Mouse (Mus musculus) lung, postnatal 0 days (tissue): ENCODE data around the gene Mettl6. TPM values are rescaled to one million over a fixed set of nuclear protein-coding genes. Genes with fewer than 3 reads are reported as not detected.
A peak's percentile ranks its signal among the peaks of the same experiment; 100 is the strongest.

Source experiments
- ATAC-seq: fragments of 200-750 bp; cut with Nextera tagmentation; 2 replicates; pipeline ENCODE4 v1.8.0; 2017; ENCODE audit warnings: moderate library complexity
- DNase-seq: peaks from one replicate; pipeline ENCODE4 v3.0.0-alpha.2; 2016; ENCODE audit warnings: low spot score
- H3K27ac ChIP-seq: fragments of 300-500 bp; sonication (generic); 2 replicates; pipeline ENCODE4 v1.5.1; 2014; ENCODE audit warnings: antibody characterized with exemption, mild to moderate bottlenecking, low read length, mixed read lengths
- H3K27me3 ChIP-seq: fragments of 300-500 bp; sonication (generic); replicated peaks from 2 replicates; pipeline ENCODE4 v1.6.1; 2014; ENCODE audit warnings: low read length, mixed read lengths; ENCODE audit not compliant: insufficient read depth
- H3K36me3 ChIP-seq: fragments of 300-500 bp; sonication (generic); 2 replicates; pipeline ENCODE4 v1.6.1; 2014; ENCODE audit warnings: low read length, mixed read lengths; ENCODE audit not compliant: insufficient read depth
- H3K4me1 ChIP-seq: fragments of 300-500 bp; sonication (generic); 2 replicates; pipeline ENCODE4 v1.6.1; 2014; ENCODE audit warnings: antibody characterized with exemption, low read depth, low read length, mixed read lengths; ENCODE audit not compliant: insufficient read depth
- H3K4me2 ChIP-seq: fragments of 300-500 bp; sonication (generic); replicated peaks from 2 replicates; pipeline ENCODE4 v1.6.1; 2014; ENCODE audit warnings: low read depth, mild to moderate bottlenecking, low read length, moderate library complexity, mixed read lengths
- H3K4me3 ChIP-seq: fragments of 300-500 bp; sonication (generic); 2 replicates; pipeline ENCODE4 v1.5.1; 2014; ENCODE audit warnings: low read depth, low read length
- H3K9ac ChIP-seq: fragments of 300-500 bp; sonication (generic); replicated peaks from 2 replicates; pipeline ENCODE4 v1.6.1; 2014; ENCODE audit warnings: low read depth, mild to moderate bottlenecking
- H3K9me3 ChIP-seq: fragments of 300-500 bp; sonication (generic); 2 replicates; pipeline ENCODE4 v1.6.1; 2016; ENCODE audit warnings: low read length, mixed read lengths
- CTCF ChIP-seq: IDR thresholded peaks from 2 replicates; pipeline ENCODE4 v1.5.1; 2016; ENCODE audit warnings: antibody characterized with exemption, mild to moderate bottlenecking
- EP300 ChIP-seq: IDR thresholded peaks from 2 replicates; pipeline ENCODE4 v1.6.1; 2016; ENCODE audit warnings: antibody characterized with exemption, mild to moderate bottlenecking, control low read depth
- WGBS: fragments of 180-500 bp; shearing (Covaris S2); extraction: QIAGEN DNeasy Blood & Tissue Kit; methylation state at CpG from one replicate; pipeline ENCODE4 v1.1.7; 2014; 5-methylcytosine and 5-hydroxymethylcytosine counted together
- polyA plus RNA-seq: library from polyadenylated mRNA; unstranded; fragments of >200 nt; fragmentation: Nextera tagmentation; extraction: Ambion mirVana; gene quantifications from 2 replicates; pipeline ENCODE4 v1.2.1, GENCODE M21; 2015

Mettl6 gene
- polyA plus RNA-seq, 1 experiment from 2014 or later: 49.1 TPM

DNA sequence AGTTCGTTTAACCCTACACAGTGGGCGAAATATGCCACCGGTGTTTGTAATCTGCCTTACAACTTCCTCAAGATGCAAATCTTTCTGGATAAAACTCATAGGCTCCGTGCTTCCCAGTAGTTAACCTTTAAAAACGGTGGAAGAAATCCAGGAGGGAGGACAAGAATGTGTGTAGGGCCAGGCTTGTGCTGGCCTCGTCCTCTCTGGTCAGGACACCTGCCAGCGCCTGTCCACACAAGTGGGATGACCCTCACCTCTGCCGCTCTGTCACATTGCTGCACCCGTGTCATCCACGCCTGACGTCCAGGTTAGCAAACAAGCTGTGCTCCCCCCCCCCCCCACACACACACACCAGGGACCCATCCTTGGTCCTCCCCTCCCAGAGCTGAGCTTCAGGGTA, 55.6 kb downstream of the Mettl6 start:
- Histone ChIP-seq H3K27ac (no peak overlapping the region), H3K27me3 (peaks cover 5% of the 10 kb centered on the region; the same call in 1 of the 2 replicates), H3K9ac (no peak overlapping the region), H3K4me1 (0 out of 2 replicates have a peak, but pooled peaks cover 2% of the 10 kb centered on the region), H3K4me2 (no peak overlapping the region), H3K4me3 (no peak overlapping the region), H3K9me3 (no peaks in the 10 kb centered on the region), H3K36me3 (no peaks in the 10 kb centered on the region)
- 60% methylated on average over 11 of the region's 11 CpGs for WGBS
- no peak for TF ChIP-seq EP300
- TF ChIP-seq CTCF: no peak
- ATAC-seq: no peak
- no peak for DNase-seq

DNA sequence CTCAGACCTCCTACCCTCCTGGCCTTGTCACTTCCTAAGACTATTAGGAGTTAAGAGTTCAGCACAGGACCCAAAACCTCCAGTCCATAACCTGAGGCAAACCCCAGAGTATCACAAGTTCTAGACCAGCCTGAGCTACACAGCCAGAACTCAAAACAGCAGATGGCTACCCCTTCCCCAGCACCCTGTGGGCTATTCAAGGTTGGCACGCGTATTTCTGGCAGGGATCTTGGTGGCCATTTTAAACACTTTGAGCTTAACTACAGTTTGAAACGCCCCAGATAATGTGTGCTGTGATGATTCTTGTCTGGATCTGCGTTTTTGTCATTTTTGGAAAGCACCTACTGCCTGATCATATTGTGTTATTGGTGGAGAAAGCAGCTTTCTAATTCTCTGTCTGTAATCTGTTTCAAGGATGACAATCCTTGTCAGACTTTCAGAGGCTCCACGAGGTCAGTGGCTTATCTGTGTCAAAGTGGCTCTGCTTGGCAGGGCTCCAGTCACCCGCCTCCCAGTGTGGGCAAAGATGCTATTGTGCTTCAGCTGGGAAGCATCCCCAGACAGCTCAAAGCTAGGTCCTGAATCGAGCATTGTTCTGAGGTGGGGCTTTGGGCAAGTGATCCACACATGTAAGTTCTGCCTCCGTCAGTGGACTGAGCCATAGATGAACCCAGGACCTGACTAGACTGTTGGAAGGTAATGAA, 56.9 kb downstream of the Mettl6 start:
- H3K9me3 ChIP-seq: no peaks in the 10 kb centered on the region
- no peak overlapping the region for H3K4me3 ChIP-seq
- ATAC-seq (no peak), DNase-seq (peak; percentile 23)
- H3K36me3 ChIP-seq: no peaks in the 10 kb centered on the region
- no peak overlapping the region; the same call in 1 of the 2 replicates for H3K27ac ChIP-seq
- no peak overlapping the region for H3K9ac ChIP-seq
- no peak overlapping the region for H3K4me2 ChIP-seq
- WGBS: 55% methylated on average over 8 of the region's 8 CpGs
- H3K4me1 ChIP-seq: 0 out of 2 replicates have a peak, but pooled peaks cover 5% of the 10 kb centered on the region
- H3K27me3 ChIP-seq: peaks cover 5% of the 10 kb centered on the region; the same call in 1 of the 2 replicates
- no peak for TF ChIP-seq EP300
- TF ChIP-seq CTCF: no peak

DNA sequence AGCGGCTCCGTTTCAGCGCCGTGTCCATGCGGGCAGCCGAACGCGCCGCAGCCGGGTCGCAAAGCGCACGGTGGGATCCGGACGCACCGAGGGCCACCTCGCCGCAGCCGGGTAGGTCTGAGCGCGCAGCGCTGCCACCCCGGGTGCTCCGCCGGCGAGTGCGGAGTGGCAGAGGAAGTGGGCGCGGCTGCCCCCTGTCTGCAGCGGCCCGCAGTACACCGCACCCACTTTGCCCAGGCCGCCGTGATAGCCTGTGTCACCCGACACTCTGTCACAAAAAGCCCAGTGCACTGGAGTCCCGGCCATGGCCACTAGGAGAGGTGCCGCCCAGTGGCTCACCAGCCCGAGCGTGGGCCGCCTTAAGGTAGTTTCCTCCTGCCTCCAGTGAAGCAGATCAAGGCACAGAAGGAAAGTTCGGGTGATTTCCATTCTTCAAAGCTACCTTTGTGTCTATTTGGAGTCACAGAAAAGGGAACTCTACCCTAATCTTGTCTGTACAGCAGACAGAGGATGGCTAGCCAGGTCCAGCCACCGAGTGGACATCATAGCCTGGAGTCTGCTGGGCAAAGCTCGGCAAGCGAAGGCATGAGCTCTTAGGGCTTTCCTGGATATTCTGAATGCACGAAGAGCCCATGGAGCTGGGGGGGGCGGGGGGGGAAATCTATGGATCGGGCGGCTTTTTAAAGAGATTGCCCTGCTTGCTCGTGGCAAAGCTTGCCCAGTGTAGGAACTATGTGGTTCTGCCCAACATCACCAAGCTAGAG, 58.7 kb downstream of the Mettl6 start, which contains the start of gene Sh3bp5:
Sh3bp5 (minus strand) TSS at position 149 of the 764 bp plus-strand sequence.
- H3K9me3 ChIP-seq: no peaks in the 10 kb centered on the region
- H3K36me3 ChIP-seq: no peaks in the 10 kb centered on the region
- peaks cover 5% of the 10 kb centered on the region; the same call in 1 of the 2 replicates for H3K27me3 ChIP-seq
- H3K9ac ChIP-seq: peak within 1 kb of the TSS; percentile 66
- TF ChIP-seq CTCF: peak; percentile 96
- TF ChIP-seq EP300: no peak
- H3K4me1 ChIP-seq: peaks cover 11% of the 10 kb centered on the region; the same call in 1 of the 2 replicates
- DNase-seq (peak; percentile 93), ATAC-seq (peak; percentile 94)
- H3K4me2 ChIP-seq: peak within 1 kb of the TSS; percentile 80
- WGBS: 9% methylated on average over 42 of the region's 49 CpGs
- H3K27ac ChIP-seq: peak within 1 kb of the TSS; percentile 71
- peak within 1 kb of the TSS; percentile 65 for H3K4me3 ChIP-seq

DNA sequence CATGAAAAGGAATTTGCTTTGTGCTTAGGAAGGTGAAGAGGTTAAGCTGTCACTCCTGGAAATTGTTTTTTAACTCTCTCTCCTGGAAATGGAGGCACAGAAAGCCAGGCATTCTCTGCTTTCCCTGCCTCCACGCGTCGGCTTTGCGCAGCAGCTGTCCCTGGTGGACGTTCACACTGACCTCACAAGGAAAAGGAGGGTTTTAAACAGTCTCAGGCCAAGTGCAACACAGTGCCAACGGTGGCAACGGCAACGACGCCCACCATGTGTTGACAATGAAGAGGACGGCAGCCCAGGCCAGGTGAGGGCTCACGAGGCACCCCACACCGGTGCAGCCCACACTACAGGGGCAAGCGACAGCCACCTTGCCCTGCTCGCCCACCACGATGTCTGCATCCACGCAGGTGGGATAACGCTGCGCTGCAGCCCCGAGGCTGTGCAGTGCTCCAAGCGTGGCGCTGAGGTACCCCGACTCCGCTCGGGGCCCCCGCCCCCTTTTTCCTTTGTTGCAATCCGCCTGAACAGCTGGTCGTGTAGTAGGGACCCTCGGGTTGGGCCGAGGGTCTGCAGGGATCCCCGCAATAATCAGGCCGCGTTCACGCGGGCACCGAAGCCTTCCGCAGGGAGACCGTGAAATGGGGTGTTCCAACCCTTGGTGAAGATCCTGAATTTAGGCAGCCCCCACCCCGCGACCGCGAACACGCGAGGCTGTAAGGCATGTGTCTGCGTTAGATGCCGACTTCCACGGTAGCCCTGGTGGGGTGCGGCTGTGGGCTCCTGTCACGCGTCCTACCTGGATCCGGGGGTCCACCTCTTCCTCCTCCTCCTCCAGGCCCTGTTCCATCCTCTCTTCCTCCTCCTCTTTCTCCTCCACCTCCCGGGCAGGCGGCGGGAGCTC, 59.6 kb downstream of the Mettl6 start:
- 2% methylated on average over 53 of the region's 53 CpGs for WGBS
- peak; percentile 54 for DNase-seq

DNA sequence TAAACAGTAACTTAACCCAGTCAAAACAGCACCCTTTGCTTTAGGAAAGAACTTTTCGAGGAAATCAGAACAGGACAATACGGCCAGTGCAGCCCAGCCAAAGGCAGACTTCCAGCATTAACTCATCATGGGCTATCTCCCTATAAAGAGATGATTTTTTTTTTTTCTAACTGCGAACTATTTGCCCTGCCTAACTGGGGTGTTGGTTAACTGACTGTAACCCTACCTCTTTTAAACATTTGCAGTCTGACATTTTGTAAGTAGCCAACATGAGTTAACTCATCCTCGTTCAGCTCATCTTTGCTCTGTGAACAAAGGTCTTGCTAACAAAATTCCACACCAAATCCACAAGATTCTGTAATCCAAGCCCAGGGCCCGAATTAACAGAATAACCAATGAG, 60.4 kb downstream of the Mettl6 start:
- H3K27ac ChIP-seq: 0 out of 2 replicates have a peak overlapping the region, but pooled peaks have one; percentile 26
- H3K4me2 ChIP-seq: peak overlapping the region; percentile 80
- peaks cover 11% of the 10 kb centered on the region; the same call in 1 of the 2 replicates for H3K4me1 ChIP-seq
- no peaks in the 10 kb centered on the region for H3K9me3 ChIP-seq
- TF ChIP-seq EP300: no peak
- TF ChIP-seq CTCF: no peak
- H3K27me3 ChIP-seq: peaks cover 5% of the 10 kb centered on the region; the same call in 1 of the 2 replicates
- DNase-seq (no peak), ATAC-seq (no peak)
- no peak overlapping the region; the same call in 1 of the 2 replicates for H3K9ac ChIP-seq
- 43% methylated on average over 5 of the region's 5 CpGs for WGBS
- H3K36me3 ChIP-seq: no peaks in the 10 kb centered on the region
- H3K4me3 ChIP-seq: no peak overlapping the region

More for the DNA sequence above, 59.6 kb downstream of the Mettl6 start:
- Histone ChIP-seq H3K27ac (peak overlapping the region; percentile 71), H3K4me2 (peak overlapping the region; percentile 80), H3K9me3 (no peaks in the 10 kb centered on the region), H3K9ac (peak overlapping the region; percentile 66), H3K4me1 (peaks cover 11% of the 10 kb centered on the region; the same call in 1 of the 2 replicates), H3K36me3 (no peaks in the 10 kb centered on the region), H3K4me3 (peak overlapping the region; percentile 65), H3K27me3 (peaks cover 5% of the 10 kb centered on the region; the same call in 1 of the 2 replicates)
- peak; percentile 3 for ATAC-seq
- TF ChIP-seq EP300 (no peak), CTCF (peak; percentile 44; the same call in 1 of the 2 replicates)
